Mouse (Mus musculus): ENCODE data around the gene Abhd14a. TPM values are rescaled to one million over a fixed set of nuclear protein-coding genes. Genes with fewer than 3 reads are reported as not detected.

Abhd14a gene
- total and polyA plus RNA-seq, 2 experiments from 2014 or later: 54.4 to 84.1 TPM

GRCm38 (mm10) chr9:106463122-106464063 lies 15.9 kb upstream of the Abhd14a start:
- H3K9me3 ChIP-seq (ENCODE audit: low read length): no peaks in the 10 kb centered on the region
- H3K27me3 ChIP-seq (ENCODE audit: insufficient read depth, low read length): no peaks in the 10 kb centered on the region
- H3K36me3 ChIP-seq (ENCODE audit: insufficient read depth): peaks cover 37% of the 10 kb centered on the region
- H3K4me1 ChIP-seq (ENCODE audit: insufficient read depth): peaks cover 7% of the 10 kb centered on the region; the same call in 1 of the 2 replicates
- H3K9ac ChIP-seq: no peak overlapping the region
- no peak for DNase-seq
- no peak for ATAC-seq
- H3K4me2 ChIP-seq (ENCODE audit: low read depth): no peak overlapping the region
- H3K4me3 ChIP-seq (ENCODE audit: low read depth, low read length): no peak overlapping the region
- H3K27ac ChIP-seq (ENCODE audit: low read depth, low read length): no peak overlapping the region
- no peak for TF ChIP-seq CTCF (IDR thresholded peaks at IDR 0.05; ENCODE audit: low read depth)
- WGBS: 74% methylated on average over 21 of the region's 21 CpGs

GRCm38 (mm10) chr9:106462430-106462800 lies 14.9 kb upstream of the Abhd14a start:
- Histone ChIP-seq H3K9ac (no peak overlapping the region), H3K27ac (ENCODE audit: low read depth, low read length) (no peak overlapping the region), H3K36me3 (ENCODE audit: insufficient read depth) (peaks cover 37% of the 10 kb centered on the region), H3K4me2 (ENCODE audit: low read depth) (no peak overlapping the region), H3K27me3 (ENCODE audit: insufficient read depth, low read length) (no peaks in the 10 kb centered on the region), H3K9me3 (ENCODE audit: low read length) (no peaks in the 10 kb centered on the region), H3K4me1 (ENCODE audit: insufficient read depth) (peaks cover 9% of the 10 kb centered on the region; the same call in 1 of the 2 replicates), H3K4me3 (ENCODE audit: low read depth, low read length) (no peak overlapping the region)
- 92% methylated on average over 12 of the region's 12 CpGs for whole genome bisulfite sequencing
- ATAC-seq (no peak), DNase-seq (no peak)
- no peak for TF ChIP-seq CTCF (IDR thresholded peaks at IDR 0.05; ENCODE audit: low read depth)

GRCm38 (mm10) chr9:106461641-106462429 lies 14.4 kb upstream of the Abhd14a start:
- Histone ChIP-seq H3K4me2 (ENCODE audit: low read depth) (no peak overlapping the region), H3K27me3 (ENCODE audit: insufficient read depth, low read length) (no peaks in the 10 kb centered on the region), H3K9ac (no peak overlapping the region), H3K27ac (ENCODE audit: low read depth, low read length) (no peak overlapping the region), H3K4me3 (ENCODE audit: low read depth, low read length) (no peak overlapping the region), H3K9me3 (ENCODE audit: low read length) (no peaks in the 10 kb centered on the region), H3K4me1 (ENCODE audit: insufficient read depth) (peaks cover 15% of the 10 kb centered on the region), H3K36me3 (ENCODE audit: insufficient read depth) (peaks cover 37% of the 10 kb centered on the region)
- no peak for DNase-seq
- no peak for ATAC-seq
- no peak for TF ChIP-seq CTCF (IDR thresholded peaks at IDR 0.05; ENCODE audit: low read depth)
- WGBS: 82% methylated on average over 16 of the region's 16 CpGs

- H3K9me3 ChIP-seq (ENCODE audit: low read length): no peaks in the 10 kb centered on the region
- H3K9ac ChIP-seq: no peak overlapping the region
- H3K4me3 ChIP-seq (ENCODE audit: low read depth, low read length): no peak overlapping the region
- WGBS: 87% methylated on average over 9 of the region's 9 CpGs
- ATAC-seq (no peak), DNase-seq (no peak)
- H3K36me3 ChIP-seq (ENCODE audit: insufficient read depth): peaks cover 37% of the 10 kb centered on the region
- TF ChIP-seq CTCF (IDR thresholded peaks at IDR 0.05; ENCODE audit: low read depth): no peak
- H3K4me1 ChIP-seq (ENCODE audit: insufficient read depth): peaks cover 23% of the 10 kb centered on the region
- H3K4me2 ChIP-seq (ENCODE audit: low read depth): no peak overlapping the region
- H3K27ac ChIP-seq (ENCODE audit: low read depth, low read length): no peak overlapping the region
- no peaks in the 10 kb centered on the region for H3K27me3 ChIP-seq (ENCODE audit: insufficient read depth, low read length)
Observed at GRCm38 (mm10) chr9:106461026-106461415, 13.5 kb upstream of the Abhd14a start.

GRCm38 (mm10) chr9:106460401-106461025 lies 13.0 kb upstream of the Abhd14a start:
- Histone ChIP-seq H3K4me3 (ENCODE audit: low read depth, low read length) (no peak overlapping the region), H3K27ac (ENCODE audit: low read depth, low read length) (no peak overlapping the region), H3K4me1 (ENCODE audit: insufficient read depth) (peaks cover 24% of the 10 kb centered on the region), H3K36me3 (ENCODE audit: insufficient read depth) (peaks cover 37% of the 10 kb centered on the region), H3K9ac (no peak overlapping the region), H3K4me2 (ENCODE audit: low read depth) (no peak overlapping the region), H3K27me3 (ENCODE audit: insufficient read depth, low read length) (no peaks in the 10 kb centered on the region), H3K9me3 (ENCODE audit: low read length) (no peaks in the 10 kb centered on the region)
- no peak for TF ChIP-seq CTCF (IDR thresholded peaks at IDR 0.05; ENCODE audit: low read depth)
- WGBS: 73% methylated on average over 18 of the region's 18 CpGs
- no peak for ATAC-seq
- no peak for DNase-seq

GRCm38 (mm10) chr9:106459946-106460345 lies 12.5 kb upstream of the Abhd14a start:
- no peak overlapping the region for H3K4me3 ChIP-seq (ENCODE audit: low read depth, low read length)
- no peak for TF ChIP-seq CTCF (IDR thresholded peaks at IDR 0.05; ENCODE audit: low read depth)

More at GRCm38 (mm10) chr9:106459946-106460345, 12.5 kb upstream of the Abhd14a start:
- Histone ChIP-seq H3K4me2 (ENCODE audit: low read depth) (no peak overlapping the region), H3K36me3 (ENCODE audit: insufficient read depth) (peaks cover 37% of the 10 kb centered on the region), H3K9me3 (ENCODE audit: low read length) (no peaks in the 10 kb centered on the region), H3K27ac (ENCODE audit: low read depth, low read length) (no peak overlapping the region), H3K27me3 (ENCODE audit: insufficient read depth, low read length) (no peaks in the 10 kb centered on the region), H3K9ac (no peak overlapping the region), H3K4me1 (ENCODE audit: insufficient read depth) (peaks cover 22% of the 10 kb centered on the region)
- DNase-seq: no peak
- 81% methylated on average over 15 of the region's 15 CpGs for WGBS
- ATAC-seq: no peak
